Mouse (Mus musculus) naive thymus-derived CD4-positive, alpha-beta T cell, adult 2 months (primary cell): ENCODE data around the gene Cpa4.

Source experiments
- DNase-seq: peaks from one replicate; pipeline ENCODE4 v3.0.0-alpha.2; 2011; ENCODE audit warnings: low read depth

The Cpa4 gene

GRCm38 (mm10) chr6:30551644-30552580 lies 16.3 kb upstream of the Cpa4 start:
- no peak for DNase-seq

DNA sequence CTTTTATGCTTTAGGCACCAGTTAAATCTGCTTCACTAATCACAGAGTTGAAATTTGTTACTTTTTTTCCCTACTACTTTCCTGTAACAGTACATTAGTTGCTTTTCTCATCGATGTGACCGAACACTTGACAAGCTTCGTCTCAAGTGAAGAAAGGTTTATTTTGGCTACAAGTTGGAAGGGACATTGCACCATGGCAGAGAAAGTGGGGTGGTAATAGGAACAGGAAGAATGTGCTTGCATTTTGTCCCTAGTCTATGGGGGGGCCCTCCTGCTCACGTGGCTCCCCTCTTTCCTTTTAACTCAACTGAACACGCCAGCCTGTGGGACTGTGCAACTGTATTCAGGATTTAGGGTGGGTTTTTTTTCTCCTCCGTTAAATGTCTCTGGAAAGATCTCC lies 15.5 kb upstream of the Cpa4 start:
- no peak for DNase-seq

DNA sequence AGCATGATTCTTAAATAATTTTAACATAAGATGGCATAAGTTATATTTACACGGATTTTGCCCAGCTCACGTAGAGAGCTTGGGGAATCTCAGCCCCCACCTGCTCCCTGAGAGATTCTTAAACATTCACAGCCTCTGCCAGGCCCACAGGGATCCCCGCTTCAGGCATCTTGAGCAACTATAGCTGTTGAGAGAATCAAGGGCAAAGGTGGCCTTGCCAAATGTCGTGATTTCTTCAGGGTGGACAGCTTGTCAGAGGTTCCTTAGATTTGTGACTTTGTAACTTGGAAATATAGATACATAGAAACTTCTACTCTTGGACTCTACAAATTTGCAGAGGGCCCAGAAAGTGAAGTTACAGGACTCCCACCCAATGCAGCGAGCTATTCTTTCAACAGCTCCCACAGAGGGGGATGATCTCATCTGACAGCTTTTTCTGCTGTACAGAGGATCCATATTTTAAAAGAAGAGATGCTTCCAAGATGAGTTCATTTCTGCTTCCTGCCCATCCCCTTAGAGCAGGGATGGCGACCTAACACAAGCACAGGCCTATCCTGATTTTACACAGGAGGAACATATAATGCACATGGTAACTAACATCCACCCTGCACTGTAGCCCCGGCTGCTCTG lies 14.7 kb upstream of the Cpa4 start:
- DNase-seq: no peak

GRCm38 (mm10) chr6:30554092-30554491 lies 14.1 kb upstream of the Cpa4 start:
- DNase-seq: no peak

DNA sequence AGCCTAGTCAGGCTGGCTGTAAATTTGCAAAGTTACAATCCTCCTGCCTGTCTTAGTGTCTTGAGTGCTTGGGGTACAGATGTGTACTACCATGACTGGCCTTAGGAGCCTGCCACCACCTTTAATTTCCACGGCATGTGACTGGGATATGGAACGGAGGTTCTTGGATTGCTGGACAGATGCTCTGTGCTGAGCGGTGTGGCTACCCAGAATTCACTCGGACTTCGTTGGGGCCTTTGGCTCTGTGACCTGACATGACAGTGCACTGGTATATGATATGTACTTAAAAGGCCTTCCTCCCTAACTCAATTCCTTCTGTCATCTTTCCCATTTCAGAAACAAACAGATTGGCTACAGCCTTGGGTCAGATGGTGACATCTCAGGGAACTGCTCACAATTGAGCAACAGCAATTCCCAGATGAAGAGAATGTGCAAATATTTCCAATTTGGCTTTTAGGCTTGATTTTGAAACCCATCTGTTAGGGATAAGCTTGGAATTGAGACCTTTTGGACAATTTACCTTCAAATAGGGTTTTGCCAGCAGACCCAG lies 13.5 kb upstream of the Cpa4 start:
- no peak for DNase-seq

- DNase-seq: no peak
Observed at GRCm38 (mm10) chr6:30556080-30556479, 12.1 kb upstream of the Cpa4 start.

DNA sequence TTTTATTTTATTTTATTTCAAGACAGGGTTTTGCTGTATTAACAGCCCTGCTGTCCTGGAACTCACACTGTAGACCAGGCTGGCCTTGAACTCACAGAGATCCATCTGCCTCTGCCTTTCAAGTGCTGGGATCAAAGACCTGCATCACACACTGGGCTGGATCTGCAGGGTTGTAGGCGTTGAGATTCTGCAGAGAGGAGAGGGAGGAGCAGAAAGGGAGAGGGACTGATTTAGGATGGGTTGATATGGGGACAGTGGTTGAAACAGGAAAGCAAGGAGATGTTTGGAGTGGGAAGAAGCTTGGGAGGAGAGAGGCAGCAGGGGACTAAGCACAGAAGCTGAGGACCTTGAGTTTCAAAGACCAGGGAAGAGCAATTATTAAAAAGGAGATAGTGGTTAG lies 8.4 kb upstream of the Cpa4 start:
- DNase-seq: no peak

DNA sequence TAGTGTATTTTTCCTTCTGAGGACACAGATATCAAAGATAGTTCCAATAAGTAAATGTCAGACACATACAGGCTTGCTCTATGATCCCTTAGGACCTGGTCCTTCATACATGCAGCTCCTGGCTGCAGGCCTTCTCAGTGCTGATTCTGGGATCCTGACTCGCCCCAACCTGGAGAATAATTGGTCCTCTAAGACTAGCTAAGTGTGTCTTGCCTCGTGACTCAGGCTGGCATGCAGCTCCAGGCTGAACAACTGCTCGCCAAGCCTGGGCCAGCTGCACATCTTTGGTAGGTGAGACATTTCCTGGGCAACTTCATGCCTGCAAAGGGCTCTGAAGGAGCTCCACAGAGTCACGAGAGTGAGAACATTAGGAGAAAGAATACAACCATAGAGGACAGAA lies 6.0 kb upstream of the Cpa4 start:
- no peak for DNase-seq

GRCm38 (mm10) chr6:30563575-30563974 lies 4.6 kb upstream of the Cpa4 start:
- no peak for DNase-seq

DNA sequence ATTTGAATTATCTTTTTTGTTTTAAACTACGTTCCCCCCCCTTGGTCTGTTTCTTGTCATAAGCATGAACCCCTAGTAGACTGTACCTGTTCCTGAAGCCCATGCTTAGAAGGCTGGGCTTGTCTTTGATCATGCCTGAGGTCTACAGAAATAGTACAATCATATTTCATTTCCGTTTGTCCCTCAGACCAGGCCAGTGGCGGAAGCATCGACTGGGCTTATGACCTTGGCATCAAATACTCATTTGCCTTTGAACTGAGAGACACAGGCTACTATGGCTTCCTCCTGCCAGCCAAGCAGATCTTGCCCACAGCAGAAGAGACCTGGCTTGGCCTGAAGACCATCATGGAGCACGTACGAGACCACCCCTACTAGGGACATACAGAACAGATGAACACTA lies 4.1 kb upstream of the Cpa4 start:
- no peak for DNase-seq

GRCm38 (mm10) chr6:30569331-30569730 lies 1.2 kb downstream of the Cpa4 start:
- no peak for DNase-seq

GRCm38 (mm10) chr6:30570012-30570411 lies 1.8 kb downstream of the Cpa4 start:
- no peak for DNase-seq

DNA sequence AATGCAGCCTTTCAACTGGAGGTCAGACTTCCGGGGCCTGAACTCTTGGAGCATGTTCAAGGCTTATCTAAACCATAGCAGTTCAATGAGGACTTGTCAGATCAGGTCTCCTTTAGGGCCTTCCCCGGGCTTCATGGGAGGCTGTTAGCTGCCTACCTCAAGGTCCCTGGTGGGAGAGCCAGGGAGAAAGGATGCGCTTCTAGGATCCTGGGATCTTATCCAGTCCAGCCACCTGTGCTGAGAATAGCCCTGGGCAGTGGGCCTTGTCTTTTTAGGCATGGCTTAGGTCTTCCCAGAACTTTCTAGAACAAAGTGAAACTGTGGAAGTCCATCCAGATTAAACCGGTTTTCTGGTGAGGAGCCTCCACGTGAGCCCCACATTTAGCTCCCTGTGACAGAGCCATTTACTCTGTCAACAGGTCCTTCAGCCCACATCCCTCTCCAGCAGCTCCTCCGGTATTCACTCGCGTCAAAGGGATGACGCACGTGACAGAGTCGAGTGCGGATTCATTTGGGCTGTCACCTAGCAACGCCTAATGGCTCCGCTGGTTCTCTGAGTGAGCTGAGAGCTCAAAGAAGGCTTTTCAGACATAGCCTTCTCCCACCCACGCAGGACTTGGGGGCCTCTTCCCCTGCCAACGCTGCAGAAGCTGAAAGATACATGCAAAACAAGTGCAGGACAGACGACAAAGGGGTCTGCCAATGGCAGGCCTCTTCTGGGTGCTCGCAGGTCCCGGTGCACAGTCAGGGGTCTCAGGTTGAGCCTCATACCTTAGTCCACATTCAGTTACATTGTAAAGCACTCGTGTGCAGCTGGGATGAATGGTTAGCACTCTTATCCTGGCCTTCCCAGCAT lies 4.5 kb downstream of the Cpa4 start:
- DNase-seq: no peak

GRCm38 (mm10) chr6:30573380-30573779 lies 5.2 kb downstream of the Cpa4 start:
- no peak for DNase-seq

- DNase-seq: no peak
Observed at GRCm38 (mm10) chr6:30574945-30575344, 6.8 kb downstream of the Cpa4 start.

DNA sequence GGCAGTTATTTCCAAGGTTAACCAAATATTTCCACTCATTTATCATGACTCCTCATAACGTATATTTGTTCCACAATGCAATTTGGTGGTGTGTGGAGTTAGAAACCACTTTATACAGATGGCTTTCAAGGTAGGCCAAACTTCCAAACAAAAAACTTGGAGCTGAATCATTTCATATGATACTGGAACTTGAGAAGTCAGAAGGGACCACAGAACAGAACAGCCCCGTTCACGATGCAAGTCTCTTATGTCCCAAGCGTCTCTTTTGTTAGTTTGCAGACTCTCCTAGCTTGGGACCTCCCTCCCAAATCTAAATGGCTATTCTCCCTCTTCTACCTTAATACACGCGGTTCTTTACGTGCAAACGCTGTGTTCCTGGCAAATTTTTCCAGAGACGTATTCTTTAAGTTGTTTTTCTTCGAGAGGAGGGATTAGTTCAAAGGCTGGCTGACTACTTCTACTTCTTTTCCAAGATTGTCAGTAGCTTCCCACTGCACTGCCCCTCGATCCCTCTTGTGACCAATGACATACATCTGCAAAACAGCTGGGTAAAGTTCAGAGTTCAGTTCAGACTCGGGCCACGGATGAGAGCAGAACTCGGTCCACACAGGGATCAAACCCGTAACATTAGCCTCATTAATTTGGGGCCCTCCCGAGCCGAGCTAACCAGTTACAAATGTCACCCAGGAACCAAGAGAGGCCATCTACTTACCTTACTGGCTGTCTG lies 8.5 kb downstream of the Cpa4 start:
- DNase-seq: no peak

- no peak for DNase-seq
Observed at GRCm38 (mm10) chr6:30579961-30580840, 12.0 kb downstream of the Cpa4 start.

GRCm38 (mm10) chr6:30580841-30581176 lies 12.6 kb downstream of the Cpa4 start:
- no peak for DNase-seq

GRCm38 (mm10) chr6:30586886-30587442 lies 18.8 kb downstream of the Cpa4 start:
- no peak for DNase-seq

DNA sequence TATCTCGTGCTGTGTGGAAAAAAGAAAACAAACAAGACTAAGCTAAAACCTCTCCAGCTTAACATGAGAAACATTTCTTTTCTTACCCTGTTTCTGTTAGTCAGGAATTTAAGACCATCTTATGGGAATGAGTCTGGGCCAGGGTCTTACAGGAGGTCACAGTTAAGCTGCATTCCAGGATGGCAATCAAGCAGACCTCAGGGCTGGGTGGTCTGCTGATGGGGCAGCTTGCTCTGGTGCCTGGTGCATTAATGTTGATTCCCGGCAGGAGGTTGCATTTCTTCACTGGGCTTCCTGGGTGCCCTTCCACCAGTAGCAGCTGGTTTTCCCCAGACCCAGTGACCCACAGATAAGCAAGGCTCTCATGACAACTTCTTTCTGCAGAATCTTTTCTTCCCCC lies 21.6 kb downstream of the Cpa4 start:
- DNase-seq: no peak
